Mouse (Mus musculus) adrenal gland, adult (tissue): ENCODE results near the gene Poldip3.

Source experiments
- DNase-seq, 2 experiments: peaks; one replicate each; pipeline ENCODE4 v3.0.0; 2022 to 2023; ENCODE audit warnings: low spot score in 1 of 2; ENCODE audit not compliant: inconsistent age in 2 of 2

The Poldip3 gene

DNA sequence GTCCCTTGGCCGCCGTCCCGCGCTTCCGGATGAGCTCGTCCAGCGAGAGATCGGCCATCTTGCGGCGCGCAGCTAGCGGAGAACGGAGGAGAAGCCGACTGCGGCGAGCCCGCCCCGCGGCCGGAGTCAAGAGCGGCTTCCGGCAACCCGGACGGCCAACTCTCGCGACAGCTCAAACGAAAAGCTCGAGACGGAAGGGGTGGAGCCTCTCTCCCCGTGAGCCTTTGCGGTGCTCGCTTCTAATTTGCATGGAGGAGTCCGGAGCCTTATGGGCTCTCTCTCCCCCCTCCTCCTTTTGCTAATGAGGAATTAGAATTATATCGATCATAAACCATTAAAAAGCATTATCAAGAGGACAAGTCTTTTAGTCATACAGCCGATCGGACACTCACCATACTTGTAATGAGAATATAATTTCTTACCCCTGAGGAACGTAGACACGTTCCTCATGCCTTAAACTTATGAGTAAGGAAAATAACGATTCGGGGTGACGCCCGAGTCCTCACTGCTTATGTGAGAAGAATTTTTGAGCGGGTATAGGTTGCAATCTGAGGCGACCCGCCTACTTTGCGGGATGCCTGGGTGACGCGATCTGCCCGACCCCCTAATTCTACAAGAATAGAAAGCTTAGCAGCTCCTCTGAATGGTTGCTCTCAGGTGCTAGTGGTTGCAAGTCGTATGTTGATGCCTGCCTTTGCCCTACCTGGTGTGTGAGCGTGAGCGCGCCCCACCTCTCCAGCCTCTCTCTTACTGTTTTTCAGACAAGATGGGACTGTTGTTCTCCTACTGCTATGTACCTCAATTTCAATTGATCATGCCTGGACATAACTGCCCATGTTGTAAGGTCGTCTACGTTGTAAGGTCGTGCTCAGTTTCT lies at the start of gene Poldip3:
Poldip3 (minus strand) TSS at position 189 of the 877 bp plus-strand sequence.
- peak; percentile 98 to 100 for DNase-seq

DNA sequence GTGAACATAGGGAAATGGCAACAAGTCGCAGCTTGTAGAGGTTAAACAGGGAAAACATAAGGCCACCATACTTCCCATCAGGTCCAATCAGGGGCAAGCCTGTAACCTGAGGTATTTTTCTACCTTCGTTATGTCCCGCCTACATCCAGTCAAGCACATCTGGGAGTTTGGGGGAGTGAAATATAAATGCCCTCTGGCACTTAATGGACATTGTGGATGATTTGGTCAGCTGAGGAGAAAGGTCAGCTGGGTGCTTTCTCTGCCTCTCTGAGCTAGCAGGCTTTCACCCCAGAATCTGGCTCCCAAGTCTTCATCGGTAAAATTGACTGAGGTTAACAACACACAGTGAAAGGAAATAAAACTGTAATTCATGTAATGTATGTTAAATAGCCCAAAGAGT lies 44.2 kb upstream of the Poldip3 start:
- DNase-seq = no peak

DNA sequence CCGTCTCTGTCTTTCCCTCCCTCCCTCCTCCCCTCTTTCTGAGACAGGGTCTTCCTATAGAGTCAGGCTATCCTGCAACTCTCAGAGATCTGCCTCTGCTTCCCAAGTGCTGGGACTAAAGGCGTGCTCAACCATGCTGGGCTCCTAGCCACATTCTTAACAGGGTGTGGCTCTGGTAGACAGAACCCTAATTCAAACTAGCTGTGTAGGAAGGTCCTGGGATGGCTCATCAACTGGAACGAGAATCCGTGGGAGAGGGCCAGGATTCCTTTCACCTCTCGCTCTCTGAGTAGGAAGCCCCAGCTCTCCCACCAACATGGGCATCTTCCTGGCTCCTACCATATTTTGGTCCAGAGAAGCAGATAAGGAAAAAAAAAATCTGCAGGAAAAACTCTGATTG lies 33.2 kb upstream of the Poldip3 start:
- DNase-seq = no peak

DNA sequence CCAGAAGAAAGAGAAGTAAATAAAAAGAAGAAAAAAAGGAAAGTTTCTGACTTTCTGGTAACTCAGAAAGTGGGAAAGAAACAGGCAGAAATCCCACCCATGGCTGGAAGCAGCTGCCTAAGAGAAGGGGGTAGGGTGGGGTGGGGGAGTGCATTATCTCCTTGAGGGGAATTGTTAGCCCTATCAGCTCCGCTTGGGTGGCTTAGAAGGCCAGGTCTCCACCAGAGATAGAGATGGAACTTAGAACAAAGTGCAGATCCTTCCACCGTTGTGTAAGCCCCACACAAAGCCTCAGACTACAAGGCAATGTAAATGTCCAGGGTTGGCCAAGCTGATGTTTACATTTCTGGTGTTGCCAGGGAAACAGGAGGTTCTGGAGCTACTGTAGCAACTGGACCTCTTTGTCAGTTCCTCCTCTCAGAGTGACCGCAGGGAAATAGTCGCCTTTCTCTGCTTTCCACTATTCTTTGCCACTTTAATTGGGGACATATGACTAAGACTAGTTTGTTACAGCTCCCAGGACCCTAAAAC lies 32.7 kb upstream of the Poldip3 start:
- DNase-seq = no peak

DNA sequence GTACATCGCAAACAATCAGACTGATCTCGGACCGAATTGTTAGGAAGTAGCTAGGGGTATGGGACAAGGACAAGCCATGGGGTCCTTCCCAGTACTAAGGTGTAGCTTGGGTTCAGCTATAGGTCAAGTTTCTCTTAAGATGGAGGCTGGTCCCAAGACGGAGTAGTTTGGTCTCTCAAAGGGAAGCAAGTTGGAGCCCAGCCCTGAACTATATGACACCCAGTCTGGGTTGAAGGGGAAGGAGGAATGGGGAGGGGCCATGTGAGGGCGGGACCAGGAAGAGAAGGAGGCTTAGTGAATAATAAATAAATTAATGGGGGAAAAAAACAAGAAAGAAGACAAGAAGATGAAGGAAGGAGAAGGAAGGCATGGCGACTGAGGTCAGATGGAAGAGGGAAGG lies 30.8 kb upstream of the Poldip3 start:
- DNase-seq = no peak

DNA sequence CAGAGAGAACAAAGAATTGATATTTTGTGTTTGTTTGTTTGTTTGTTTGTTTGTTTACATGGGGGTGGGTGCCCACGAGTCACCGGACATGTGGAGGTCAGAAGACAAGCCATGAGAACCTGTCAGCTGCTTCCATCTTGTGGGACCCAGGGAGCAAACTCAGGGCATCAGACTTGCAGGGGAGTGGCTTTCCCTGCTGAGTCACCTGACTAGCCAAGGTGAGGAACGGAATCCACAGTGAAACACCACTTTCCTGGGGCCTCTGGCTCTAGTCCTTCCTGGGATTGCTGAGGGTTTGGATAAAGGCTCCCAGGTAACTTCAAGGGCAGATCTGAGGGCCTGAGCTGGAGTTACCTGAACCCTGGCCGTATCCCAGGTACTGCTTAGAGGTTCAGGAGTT lies 27.5 kb upstream of the Poldip3 start:
- DNase-seq = peak in 1 of 2 experiments; percentile 37

DNA sequence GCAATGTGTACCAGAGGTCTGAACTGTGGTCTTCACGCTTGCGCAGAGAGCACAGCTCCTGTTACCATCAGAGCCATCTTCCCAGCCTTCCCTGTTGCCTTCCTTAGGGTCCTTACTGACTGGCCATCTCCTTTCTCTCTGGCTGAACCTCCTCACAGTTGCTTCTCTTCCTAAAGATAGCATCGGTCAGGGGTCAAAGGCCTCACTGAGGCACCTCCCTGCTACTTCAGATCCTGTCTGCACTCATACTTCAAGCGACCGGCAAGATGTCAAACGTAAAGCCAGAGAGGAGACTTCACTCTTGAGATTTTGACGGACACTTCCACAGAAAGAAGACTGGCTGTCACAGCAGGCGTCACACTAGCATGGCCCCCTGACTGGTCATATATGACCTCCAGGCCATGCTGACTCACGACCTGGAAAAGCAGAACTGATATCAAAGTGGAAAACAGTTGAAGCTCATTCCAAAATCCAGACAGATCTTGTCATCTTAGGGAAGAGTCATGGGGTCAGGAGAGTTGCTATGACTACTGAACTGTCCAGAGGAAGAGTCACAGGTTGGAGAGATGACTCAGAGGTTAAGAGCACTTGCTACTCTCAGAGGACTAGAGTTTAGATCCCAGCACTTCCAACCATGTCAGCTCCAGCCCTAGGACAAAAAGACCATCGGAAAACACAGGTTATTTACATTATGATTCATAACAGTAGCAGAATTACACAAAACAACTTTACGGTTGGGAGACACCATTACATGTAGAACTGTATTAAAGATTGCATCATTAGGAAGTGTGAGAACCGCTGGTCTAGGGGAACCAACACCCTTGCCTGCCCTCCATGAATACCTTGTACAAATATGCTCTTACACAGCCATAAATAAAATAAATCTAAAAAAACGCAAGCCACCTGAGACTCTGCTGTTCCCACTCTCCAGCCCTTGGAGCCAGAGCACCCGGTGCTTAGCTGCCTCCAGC lies 25.0 kb upstream of the Poldip3 start:
- peak; percentile 57 to 77 for DNase-seq

DNA sequence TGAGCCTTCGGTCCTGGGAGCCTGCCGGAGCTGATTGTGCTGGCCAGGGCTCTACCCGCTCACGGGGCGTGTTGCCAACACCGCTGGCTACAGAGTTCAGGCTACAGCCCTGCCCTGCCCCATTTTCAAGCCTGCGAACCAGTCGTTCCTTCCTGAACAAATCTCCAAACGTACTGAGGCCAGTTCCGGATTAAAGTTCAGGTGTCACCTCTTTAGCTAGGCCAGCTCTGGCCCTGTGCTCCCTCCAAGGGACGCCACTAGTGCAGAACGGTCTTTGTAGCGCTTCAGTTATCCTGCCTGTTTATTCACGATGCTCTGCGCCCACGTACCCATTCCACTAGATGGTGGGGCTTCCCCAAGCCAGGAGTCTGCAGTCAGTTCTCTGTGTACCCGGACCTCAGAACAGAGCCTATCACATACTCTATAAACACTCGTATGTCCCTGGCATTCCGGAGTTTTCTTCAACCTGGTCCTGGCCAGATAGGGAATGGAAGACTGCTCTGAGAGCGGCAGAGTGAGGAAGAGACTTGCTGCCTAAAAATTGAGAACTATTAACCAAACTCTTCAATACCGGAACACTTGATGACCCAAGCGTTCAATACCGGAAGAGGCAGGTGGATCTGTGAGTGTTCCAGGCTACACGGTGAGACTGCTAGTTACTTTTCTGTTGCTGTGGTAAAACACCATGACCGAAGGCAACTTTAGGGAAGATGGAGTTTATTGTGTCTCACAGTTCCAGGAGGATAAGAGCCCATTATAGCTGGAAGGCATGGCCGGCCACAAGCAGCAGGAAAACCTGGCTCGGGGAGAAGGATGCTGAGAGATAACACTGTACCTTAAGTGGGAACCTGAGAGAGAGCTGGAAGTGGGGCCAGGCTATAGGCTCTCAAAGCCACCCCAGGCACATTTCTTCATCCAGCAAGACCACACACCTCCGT lies 23.6 kb upstream of the Poldip3 start, which contains the start of gene Cyb5r3:
Cyb5r3 (minus strand) TSS at position 101 of the 938 bp plus-strand sequence.
- DNase-seq = peak in 1 of 2 experiments; percentile 47

DNA sequence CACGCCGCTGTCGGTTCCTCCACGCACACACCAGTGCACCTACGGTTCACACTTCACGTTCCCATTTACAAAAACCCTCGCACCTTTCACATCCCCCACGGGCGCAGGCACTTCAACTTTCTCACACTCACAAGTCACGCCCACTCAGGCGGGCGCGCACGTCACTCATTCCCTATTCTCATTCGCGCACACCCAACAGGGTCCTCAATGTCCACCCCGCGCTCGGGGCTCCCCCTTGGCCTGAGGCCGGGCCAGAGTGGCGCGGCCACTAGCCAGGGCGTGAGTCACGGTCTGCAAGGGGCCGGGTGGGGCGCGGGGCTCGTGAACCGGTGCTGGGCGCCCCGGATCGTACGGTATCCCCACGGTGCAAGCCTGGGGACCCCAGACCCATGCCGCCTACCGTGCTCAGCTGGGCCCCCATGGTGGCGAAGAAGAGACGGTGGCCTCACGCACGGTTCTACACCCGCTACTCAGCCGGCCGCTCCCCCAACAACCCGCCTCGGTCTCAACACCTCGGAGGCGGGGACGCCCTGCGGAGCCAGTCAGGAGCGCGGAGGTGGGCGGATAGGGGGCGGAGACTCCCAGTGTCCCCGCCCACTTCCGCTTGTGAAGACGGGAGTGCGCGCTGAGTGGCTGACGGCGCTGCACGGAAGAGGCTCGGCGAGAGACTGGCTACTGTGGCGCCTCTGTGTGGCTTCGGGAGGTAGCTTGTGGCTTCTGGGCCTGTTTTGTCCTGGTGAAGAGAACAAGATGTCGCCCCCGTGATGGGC lies 22.7 kb upstream of the Poldip3 start:
- DNase-seq = peak; percentile 98

DNA sequence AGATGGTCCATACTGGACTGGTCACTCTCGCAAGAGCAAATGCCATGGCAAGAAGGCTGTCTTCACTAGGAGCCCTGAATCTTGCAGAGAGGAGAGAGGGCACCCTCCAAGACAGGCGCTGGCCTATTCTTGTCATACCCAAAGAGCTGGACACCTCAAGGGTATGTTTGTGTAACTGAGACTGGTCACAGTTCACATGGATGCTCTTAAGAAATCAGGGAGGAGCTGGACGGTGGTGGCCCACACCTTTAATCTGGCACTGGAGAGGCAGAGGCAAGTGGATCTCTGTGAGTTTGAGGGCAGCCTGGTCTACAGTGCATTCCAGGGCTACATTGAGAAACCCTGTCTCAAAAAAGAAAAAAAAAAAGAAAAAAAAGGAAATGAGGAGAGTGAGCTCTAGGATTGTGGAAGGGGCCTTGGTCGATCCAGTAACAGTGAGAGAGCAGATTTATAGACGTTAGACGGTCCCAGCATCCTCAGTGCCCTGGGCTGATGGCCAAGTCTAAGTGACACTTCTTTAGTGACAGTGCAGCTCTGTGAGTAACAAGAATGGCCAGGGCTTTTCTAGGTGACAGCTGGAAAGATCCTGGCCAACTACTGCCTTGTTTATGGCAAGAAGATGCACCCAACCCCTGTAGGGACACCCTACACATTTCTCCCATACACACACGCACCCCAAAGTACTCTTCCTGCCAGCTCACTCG lies 21.9 kb upstream of the Poldip3 start:
- peak; percentile 58 to 81 for DNase-seq

DNA sequence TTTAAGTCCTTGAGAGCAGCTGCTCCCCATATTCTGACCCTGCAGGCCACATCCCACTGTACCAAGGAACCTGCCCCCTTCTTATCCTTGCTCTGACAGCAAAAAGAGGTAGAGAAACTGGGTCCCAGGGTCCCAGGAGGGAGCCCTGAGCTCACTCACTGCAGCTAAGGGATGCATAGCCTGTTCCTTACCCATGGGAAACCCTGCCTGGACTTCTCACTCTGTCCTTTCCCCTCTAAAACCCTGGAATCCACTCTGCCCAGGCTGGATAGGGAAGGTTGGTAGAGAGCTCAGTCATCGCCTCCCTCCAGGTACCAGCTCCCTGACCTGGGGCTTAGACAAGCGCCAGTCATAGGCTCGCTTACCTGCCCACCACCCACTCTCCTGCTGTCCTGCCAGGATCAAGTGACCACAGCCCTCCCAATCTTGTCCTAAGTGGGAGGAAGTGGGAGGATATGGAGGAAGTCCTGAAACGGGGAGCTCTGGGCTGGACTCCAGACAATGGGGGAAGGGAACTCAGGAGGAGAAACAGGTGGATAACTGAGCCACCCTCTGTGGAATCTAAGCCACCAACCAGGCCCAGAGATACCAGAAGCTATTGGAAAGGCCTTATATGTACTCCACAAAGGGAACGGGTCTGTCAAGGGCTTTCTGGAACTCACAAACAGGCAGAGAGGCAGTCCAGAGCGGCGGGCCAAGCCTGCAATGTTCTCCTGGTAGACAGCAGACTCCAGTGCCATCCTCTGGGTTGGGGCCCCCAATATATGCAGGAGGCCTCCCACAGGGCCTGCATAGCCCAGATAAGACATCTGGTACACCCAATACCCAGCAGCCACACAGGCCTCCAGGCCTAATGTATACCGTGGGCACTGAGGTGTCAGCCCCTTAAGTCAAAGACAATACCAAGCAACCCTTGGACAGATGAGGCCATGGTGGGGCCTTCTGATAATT lies 20.9 kb upstream of the Poldip3 start:
- peak; percentile 39 to 68 for DNase-seq

DNA sequence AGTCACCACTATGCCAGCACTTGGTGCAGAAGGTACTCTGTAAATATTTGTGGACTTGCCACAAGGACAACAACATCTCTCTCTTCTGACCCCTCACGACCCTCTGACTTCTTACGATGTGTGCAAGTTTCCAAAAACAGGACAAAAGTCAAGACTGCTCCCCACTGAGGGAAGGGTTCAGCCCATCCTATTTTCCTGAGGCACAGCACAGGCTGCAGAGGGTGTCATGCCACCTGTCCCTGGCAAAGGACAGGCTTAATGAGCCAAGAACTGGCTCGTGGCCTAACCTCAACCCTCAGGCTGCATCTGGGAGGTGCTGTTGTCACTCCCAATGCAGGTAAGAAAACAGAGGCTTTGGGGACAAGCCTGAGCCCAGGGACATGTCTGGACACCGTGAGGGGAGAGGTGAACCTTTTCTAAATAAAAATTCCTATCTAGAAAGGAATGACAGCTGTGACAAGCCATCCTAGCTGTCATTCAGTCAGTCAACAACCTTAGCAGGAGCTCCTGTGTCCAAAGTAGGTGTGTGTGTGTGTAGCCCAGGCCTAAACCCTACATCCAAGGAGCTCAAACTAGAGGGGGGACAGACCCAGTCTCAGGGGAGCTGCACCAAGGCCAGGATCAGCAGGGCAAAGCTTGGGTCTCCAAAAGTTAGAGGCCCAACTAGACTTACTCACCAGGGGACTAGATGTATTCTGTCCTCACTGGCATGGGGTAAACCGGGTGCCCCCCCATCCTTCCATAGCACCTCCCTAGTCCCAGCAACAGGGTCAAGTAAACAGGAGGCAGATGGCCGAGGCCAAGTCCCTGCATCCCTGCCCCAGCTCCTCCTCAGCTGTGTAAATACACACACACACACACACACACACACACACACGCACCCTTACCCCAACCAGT lies 19.9 kb upstream of the Poldip3 start:
- DNase-seq = peak; percentile 18 to 49

DNA sequence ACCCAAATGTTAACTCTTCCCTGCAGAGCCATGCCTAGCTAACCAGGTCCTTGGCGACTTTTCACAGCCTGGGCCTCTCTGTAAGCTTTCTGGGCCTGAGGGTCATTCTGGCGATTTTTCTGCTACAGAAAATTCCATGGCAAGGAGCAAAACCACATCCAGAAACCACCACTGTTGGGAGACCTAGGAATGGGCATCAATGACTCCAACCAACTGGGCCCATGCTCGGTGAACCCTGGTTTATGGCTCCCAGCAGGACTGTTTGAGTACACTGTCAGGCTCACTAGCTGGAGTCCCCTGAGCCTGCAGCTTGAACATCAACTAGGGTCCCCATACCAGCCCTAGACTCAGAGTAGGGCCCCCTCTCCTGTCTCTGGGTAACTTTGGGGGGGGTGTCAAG lies 19.1 kb upstream of the Poldip3 start:
- DNase-seq = no peak

DNA sequence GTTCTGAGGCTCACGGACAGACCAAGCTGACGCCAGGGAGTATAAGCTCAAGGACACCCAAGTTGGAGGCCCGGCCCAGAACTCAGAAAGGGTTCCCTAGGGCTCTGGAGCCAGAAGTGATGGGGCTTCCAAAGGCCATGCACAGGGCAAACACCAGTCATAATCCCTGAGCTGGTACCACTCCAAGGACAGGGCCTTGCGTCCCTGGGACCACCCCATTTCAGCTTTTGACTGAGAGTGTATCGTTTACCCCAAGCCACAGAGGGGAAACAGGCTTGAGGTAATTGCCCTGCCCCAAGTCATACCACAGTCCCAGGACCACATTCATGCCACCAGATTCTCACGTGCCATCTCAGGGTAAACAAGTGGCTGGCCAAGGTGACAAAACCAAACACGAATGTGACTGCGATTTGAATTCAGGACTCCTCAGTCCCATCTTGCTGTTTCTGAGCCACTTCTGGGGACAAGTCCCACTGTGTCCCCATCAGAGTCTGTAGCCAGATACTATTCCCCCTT lies 18.4 kb upstream of the Poldip3 start:
- peak; percentile 30 to 61 for DNase-seq

DNA sequence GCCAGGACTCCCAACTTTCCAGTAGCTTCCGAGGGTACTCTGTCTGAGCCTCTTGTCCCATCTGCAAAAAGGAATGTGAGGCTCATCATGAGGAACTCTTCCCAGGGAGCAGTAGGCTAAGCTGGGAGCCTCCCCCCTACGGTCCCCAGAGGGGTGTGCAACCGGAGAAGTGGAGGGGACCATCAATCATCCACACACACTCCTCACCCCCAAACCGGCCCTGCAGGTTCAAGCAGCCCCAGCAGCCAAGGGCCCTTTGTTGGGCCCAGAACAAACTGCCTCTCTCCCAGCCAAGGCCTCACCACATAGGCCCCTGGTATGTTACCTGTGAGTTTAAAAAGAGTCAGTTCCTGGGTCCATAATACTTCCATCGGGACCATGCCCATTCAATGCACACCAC lies 17.9 kb upstream of the Poldip3 start:
- no peak for DNase-seq

DNA sequence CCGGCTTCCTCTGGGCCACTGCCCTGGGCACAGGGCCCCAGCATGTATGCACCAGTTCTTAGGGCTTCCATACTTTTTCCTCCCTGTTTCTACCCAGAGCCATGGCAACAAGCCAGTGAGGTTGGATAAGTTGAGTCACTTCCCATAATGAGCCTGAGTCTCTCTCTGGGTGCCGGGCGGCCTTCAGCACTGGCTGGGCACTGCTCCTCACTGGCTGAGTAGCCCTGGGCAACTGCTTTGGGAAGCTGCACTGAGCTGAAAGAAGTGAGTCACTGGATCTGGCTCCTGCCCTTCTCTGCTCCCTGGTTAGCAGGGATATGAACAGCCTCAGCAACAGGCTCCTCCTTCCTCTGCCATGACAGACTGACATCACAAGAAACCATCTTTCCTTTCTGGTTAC lies 17.5 kb upstream of the Poldip3 start:
- DNase-seq = peak; percentile 88 to 95
